Mouse (Mus musculus) urinary bladder, postnatal 10 days (tissue): ENCODE data around the gene Tex38.
A peak's percentile ranks its signal among the peaks of the same experiment; 100 is the strongest.

Experiments
- DNase-seq: peaks from one replicate; pipeline ENCODE4 v3.0.0; 2022; ENCODE audit warnings: low spot score

Gene Tex38

DNA sequence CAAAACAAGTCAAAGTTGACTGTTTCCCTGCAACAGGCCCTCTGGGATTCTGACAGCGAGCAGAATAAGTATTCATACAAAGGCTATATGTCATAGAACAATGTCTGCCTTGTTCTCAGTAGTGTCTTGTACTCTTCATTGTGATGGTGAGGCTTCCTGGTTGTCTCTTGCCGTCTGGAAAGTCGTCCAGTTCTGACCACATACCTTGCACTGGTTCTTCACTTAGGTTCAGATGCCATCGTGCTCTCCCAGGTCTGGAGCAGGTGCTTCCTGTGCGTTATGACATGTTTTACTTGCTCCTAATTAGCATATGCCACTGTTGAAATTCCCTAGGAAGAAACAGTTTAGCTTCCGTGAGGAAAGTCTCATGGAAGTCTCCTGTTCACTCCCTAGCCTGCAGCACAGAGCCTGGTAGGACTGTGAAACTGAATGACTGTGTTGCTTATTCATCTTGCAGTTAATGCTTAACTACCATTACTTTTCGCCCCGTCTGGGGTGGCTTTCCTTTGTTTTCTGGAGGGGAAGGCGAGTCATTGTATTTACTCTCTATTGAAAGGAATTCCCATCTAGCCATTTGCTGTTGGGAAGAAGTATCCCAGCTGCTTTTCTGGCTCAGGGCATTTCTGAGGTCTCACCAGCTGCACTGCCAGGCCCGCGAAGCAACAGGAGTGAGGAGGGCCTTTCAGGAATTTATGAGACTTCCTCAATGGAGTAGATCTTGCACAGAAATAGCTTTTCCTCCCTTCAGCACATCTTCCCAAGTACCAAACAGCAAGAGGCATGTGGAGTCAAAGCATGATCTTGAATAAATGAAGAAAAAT, 13.0 kb downstream of the Tex38 start:
- no peak for DNase-seq

DNA sequence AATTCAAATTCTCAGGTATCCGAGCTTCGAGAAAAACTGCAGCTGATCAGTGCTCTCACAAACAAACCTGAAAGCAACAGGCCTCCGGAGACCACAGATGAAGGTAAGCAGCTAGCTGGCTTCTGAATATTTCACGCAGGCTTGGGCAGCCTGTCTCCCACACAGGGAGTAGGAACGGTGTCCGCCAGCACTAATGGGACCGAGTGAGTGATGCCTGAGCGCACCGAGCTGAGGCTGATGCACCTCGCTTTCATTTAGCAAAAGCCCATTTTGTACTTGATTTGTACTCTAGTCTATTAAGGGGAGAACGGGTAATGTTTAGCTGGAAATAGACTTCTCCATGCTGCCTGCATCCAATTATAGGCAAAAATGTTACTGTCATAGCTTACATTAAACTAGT, 16.2 kb downstream of the Tex38 start:
- no peak for DNase-seq

DNA sequence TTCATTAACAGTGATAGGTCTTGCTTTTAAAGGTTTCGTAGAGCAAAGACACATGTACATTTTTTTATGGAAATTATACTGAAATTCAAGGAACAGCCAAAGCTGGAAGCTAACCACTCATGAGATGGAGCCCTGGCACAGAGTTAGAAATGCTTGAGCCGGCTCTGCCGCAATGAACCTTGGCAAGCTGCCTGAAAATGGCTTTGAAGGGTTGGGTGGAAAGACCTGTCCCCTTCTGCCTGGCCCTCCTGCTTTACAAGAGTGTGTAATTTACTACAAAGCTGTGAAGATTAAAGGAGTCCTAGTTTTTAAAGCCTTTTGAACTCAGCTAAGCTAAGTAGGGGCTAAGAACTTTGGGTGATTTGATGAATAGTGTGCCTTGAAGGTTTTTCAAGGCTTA, 19.6 kb downstream of the Tex38 start:
- no peak for DNase-seq

DNA sequence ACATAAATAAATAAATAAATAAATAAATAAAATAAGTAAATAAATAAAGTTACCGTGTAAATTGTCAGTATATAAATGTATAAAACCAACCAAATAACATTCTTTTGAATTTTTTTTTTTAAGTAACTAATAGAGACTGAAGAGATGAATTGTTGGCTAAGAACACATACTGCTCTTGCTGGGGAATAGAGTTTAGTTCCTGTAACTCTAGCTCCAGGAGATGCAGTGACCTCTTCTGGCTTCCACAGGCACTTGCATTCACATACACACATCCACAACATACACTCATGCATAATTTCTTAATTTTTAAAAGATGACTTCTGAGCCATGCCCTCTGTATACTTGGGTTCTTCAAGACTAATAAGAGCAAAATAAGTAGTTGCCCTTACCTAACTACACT, 26.0 kb downstream of the Tex38 start:
- no peak for DNase-seq

DNA sequence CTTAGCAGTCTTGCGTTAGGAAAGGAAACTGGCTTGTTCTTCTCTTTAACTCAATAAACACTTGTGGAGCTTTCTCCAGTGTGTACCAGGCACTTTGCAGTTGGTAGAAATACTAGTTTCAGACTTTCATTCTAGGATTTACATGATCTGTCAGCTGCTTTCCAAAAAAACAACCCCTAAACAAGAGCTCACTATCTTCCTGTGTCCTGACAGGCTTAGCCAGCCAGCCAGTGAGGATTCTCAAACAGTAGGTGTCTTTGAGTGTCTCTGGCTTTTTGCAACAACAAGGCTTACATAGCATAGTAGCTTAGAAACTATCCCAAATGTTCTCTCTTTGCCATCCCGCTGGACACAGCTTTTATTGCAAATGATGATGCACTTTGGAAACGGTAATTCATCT, 26.7 kb downstream of the Tex38 start:
- DNase-seq = no peak

DNA sequence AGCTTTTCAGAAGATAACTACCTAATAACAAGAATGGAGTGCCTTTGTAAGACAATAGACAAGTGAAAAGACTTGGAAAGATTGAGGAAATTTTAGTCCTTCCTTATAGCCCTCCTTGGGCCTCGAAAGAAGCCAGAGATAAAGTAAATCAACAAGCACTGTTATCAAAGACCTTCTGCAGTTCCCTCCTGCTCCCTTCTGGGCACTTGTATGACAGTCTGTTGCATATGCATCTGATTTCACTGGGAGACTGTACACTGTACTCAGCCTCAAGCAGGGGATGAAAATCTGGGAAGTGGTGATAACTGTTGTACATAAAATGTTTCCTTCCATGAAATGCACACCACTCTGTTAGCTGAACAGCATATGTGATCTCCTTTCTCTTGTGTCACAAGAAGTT, 31.5 kb downstream of the Tex38 start:
- DNase-seq = no peak

DNA sequence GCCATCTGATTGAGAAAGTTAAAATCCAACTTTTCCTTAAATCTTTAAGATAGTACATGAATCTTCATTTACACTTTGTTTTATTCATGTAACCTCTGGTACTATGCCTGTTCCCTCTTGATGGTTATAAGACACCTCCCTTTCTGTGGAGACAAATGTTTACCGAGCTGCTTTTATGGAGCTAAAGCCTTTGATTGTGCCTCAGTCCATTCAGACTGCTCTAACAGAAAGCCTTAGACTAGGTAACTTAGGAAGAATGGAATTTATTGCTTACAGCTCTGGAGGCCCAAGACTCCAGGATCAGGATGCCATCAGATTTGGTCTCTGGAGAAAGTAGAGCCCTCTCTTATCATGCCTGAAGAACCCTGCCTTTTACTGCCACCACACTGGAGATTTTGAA, 32.6 kb downstream of the Tex38 start:
- DNase-seq = no peak

DNA sequence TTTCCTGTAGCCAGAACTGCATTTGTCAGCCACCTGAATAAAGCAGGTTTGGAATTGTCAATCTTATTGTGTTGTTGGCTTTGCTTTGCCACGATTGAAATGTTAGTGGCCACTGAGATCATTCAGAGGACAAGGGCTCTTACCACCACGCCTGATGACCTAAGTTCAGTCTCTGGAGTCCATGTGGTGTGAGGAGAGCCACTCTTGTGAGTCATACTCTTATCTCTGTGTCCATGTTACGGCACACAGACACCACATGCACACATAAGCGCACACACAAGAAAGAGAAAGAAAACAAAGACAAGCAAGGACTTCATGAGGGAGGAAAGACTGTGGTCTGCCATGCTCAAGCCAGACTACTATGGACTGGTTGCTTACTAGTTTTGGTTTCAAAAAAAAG, 37.7 kb downstream of the Tex38 start:
- DNase-seq = no peak

DNA sequence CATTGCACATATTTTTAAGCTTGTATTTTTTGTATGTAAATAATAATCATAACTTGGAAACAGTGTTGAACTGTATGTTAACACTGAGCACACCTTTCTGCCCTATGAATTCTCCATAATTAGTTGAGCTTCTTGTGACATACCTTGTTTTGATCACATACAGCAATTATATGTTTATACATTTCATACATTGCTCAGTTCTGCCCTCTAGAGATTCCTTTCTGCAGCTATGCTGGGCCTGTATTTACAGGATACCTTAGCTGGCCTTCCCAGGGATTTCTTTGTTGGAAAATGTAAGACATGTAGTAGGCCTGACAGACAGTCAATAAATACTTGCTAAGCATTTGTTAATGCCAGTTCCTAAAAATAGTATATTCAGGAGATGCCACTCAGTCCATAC, 38.2 kb downstream of the Tex38 start:
- no peak for DNase-seq

DNA sequence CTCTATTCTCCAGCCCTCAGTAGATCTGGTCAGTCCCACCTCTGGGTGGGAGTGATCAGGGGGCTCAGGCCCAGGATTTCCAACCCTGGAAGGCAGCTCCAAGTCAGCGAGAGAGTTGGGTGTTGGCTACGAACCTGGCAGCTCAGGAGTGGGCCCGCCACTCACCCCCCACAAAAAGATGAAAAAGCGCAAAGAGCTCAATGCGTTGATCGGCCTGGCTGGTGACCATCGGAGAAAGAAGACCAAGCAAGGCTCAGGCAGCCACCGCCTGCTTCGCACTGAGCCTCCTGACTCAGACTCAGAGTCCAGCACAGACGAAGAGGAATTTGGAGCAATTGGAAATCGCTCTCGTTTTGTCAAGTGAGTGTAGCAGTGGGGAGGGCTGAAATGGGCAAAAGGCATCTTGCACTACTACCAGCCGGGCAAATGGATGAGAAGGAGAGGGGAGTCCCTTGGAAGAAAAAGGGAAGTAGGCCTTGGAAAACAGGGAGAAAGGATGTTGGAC, 42.3 kb downstream of the Tex38 start:
- no peak for DNase-seq

DNA sequence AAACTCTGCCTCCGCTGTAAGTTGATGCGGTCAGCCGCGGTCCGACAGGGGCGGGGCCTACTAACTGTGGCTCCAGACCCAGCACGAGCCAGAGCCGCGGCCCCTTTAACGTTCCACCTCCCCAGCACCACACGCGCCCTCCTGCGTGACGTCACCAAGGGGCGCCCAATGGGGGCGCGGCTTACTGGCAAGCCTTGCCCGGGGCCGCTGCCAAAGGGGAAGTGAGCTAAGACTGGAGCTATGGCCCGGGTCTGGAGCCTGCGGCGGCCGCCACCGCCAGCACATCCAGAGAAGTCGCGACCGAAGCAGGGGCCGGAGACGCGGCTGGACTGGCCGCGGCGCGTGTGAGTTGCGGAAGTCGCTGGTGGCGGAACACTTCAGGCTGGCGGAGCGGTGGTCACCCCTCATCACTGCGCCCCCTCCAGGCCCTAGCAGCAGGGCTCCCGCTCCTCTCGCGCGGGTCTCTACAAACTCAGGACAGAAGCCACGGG, 43.2 kb downstream of the Tex38 start, which contains the start of gene Efcab14:
TSS of gene Efcab14 (plus strand) at position 194 of the 491 bp plus-strand sequence.
- DNase-seq = peak; percentile 95

DNA sequence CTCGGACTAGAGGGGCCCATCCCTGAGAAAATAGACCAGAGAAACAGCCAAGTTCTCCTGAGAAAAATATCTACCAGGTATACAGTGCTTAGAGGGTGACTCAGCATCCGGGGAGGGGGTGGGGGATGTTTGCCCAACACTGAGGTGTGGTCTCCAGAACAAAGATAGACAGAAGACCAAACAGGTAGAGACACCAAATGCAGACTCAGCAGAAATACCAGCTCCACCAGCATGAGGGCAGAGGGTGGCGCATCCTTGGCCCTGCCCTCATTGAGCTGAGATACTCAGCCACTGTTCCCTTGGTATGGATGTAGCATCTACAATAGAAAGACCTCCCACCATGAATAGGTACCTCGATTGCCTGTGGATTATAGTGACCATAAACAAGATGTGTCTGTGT, 46.0 kb downstream of the Tex38 start:
- DNase-seq = no peak

DNA sequence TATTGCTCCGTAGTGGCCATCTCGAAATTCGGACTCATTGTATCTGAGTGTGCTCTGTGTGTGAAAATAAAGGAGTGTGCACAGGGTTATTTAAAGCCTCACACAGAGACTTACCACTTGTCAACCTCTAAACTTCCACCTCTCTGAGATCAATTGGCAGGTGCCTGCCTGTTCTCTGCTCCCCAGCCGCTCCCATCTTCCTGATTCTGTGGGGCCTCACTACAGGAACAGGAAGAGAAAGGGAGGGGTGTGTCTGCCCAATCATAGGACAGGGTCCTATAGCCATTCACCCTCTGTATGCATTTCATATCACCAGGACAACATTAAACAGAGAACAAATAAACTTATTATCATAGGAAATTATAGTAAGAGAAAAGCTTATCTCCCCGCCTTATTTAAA, 47.1 kb downstream of the Tex38 start:
- no peak for DNase-seq

DNA sequence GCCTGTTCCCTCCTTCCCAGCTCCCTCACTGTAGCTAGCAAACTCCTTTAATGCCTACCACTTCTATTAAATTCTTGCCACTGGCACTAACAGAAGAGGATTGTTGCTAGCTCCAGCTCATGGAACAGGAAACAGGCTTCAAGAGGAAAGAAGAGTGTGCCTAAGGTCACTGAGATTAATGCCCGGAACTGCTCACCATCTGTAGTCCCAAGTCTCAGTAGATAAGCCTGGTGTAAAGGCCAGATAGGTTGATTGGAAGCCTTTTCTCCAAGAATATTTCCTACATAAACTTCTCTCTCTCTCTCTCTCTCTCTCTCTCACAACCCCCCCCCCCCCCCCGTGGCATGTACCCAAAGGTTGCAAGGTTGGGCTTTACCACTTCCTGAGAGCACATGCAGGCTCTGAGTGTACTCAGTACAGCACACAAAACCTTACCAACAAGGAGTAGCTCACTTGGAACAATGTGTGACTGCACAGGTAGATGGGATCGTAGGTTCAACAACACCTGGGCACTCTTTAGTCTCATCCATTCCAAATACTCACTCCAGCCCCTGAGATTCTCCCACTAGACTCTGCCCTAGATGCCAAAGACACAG, 48.5 kb downstream of the Tex38 start:
- DNase-seq = no peak

DNA sequence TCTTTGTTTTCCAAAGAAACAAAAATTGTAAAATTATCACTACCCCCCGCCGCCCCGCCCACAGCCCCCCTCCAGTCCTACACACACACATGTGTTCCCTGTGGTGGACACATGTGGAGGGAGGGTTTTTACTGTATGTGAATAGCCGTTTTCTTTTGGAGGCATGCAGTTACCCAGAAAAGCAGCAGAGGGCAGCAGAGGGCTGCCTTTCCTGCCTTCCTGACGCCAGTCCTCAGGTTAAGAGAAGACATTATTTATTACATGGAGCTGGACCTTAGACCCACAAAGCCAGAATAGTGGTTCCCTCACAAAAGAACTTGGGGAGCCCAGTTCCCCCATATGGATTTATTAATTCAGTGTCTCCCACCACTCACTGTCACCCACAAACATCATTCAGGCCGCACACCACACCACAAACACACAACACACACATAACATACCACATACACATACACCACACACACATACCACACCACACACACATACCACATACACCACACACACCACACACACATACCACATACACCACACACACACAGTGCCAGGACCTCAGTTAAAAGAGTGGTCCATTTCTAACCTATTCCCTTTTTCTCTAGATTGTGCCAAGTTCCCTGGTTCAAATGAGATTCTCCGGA, 49.1 kb downstream of the Tex38 start:
- DNase-seq = no peak
